ENCODE assay signal across 31 mouse cellular contexts in genomic region chr11:74965516-74965915, GRCm38 (mm10). TPM values are rescaled to one million over a fixed set of nuclear protein-coding genes. Genes with fewer than 3 reads are reported as not detected.
DNase-seq lines count a peak whose midpoint lies in the region; ATAC-seq lines count a peak whose summit lies in the region.
"Had no signal": no experiment of that assay in that cellular context is flagged by ENCODE, and none has a peak within 500 bp of the region (broad histone marks: within the 10 kb centered on the region; RNA-seq: fewer than 3 reads in every experiment).

No protein-coding gene starts in this region.

- H3K27ac ChIP-seq in heart, embryonic 10.5 days: no peak overlapping the region
- H3K27ac ChIP-seq: embryonic facial prominence, embryonic 13.5 days; embryonic facial prominence, embryonic 15.5 days; forebrain, embryonic 10.5 days; forebrain, embryonic 13.5 days; forebrain, embryonic 15.5 days had no signal

- no peaks in the 10 kb centered on the region for H3K4me1 ChIP-seq in heart, embryonic 10.5 days
- H3K4me1 ChIP-seq: embryonic facial prominence, embryonic 13.5 days; embryonic facial prominence, embryonic 15.5 days; forebrain, embryonic 10.5 days; forebrain, embryonic 15.5 days had no signal

- H3K4me3 ChIP-seq in heart, embryonic 10.5 days: no peak overlapping the region
- H3K4me3 ChIP-seq: embryonic facial prominence, embryonic 13.5 days; embryonic facial prominence, embryonic 15.5 days; erythroblast, embryonic 14.5 days; forebrain, embryonic 10.5 days; forebrain, embryonic 13.5 days; forebrain, embryonic 15.5 days had no signal

- peaks cover 6% of the 10 kb centered on the region; the same call in 1 of the 2 replicates for H3K36me3 ChIP-seq in heart, embryonic 10.5 days
- H3K36me3 ChIP-seq: forebrain, embryonic 15.5 days had no signal

- peak; percentile 29 for DNase-seq in heart, adult 11 months
- no peak for DNase-seq in heart, embryonic 10.5 days (ENCODE audit: low spot score)
- peak; percentile 21 for DNase-seq in 3134 (ENCODE audit: extremely low read depth, insufficient read length, low spot score)
- DNase-seq in Muller cell, postnatal 12 days (ENCODE audit: inconsistent ontology term): peak; percentile 77
- DNase-seq in brain, adult 2 months (ENCODE audit: low read depth, low spot score): peak; percentile 14
- DNase-seq in gastrocnemius, postnatal 10 days: no peak
- no peak for DNase-seq in urinary bladder, postnatal 25 days (ENCODE audit: low spot score)
- DNase-seq: adrenal gland, adult 8-10 months; adrenal gland, postnatal 14 days; adrenal gland, postnatal 36 days; B cell, adult 2 months; cerebellum, adult 11 months; cerebellum, adult 18-20 months; cerebellum, adult 8-10 months; cerebellum, adult 9-11 months; cerebellum, postnatal 14 days; cerebellum, postnatal 36 days; embryo, embryonic 11 days; forebrain, postnatal 0 days had no signal

- no peak for ATAC-seq in erythroblast, adult 5-6 weeks (replicated peaks; ENCODE audit: low FRiP score, poor library complexity, severe bottlenecking)
- ATAC-seq: activated CD4-positive, CD25-positive, alpha-beta regulatory T cell, adult 4 months; CD4-positive, CD25-positive, alpha-beta regulatory T cell, adult 4 months; forebrain, embryonic 13.5 days; forebrain, embryonic 15.5 days; forebrain, postnatal 0 days; Patski had no signal

- H3K27me3 ChIP-seq in heart, embryonic 10.5 days (ENCODE audit: insufficient read depth, poor library complexity, severe bottlenecking): no peaks in the 10 kb centered on the region
- H3K27me3 ChIP-seq: CH12.LX; embryonic facial prominence, embryonic 13.5 days; embryonic facial prominence, embryonic 15.5 days; forebrain, embryonic 13.5 days; forebrain, embryonic 15.5 days; Patski had no signal

- no peaks in the 10 kb centered on the region for H3K9me3 ChIP-seq in heart, embryonic 10.5 days
- H3K9me3 ChIP-seq: embryonic facial prominence, embryonic 13.5 days; embryonic facial prominence, embryonic 15.5 days; forebrain, embryonic 10.5 days; forebrain, embryonic 13.5 days; forebrain, embryonic 15.5 days; G1E had no signal

- 89% methylated on average over 3 of the region's 3 CpGs for WGBS in heart, embryonic 10.5 days

RNA-seq across cellular contexts. Expression of gene Srr, which starts 39.8 kb away (rescaled TPM):
- 16.9 and 17.0 TPM in 2 replicates for polyA plus RNA-seq in heart, embryonic 10.5 days (2016; fragmentation: Nextera tagmentation; extraction: Ambion mirVana)
- 10 to 100 TPM; 24.7 to 28.0 TPM for total RNA-seq in gastrocnemius, postnatal 10 days (2021)
- total RNA-seq in erythroblast, adult 5-6 weeks (2015; ENCODE audit: low replicate concordance): 9.4 and 17.6 TPM in 2 replicates
- 5.6 and 7.0 TPM in 2 replicates for total RNA-seq in erythroblast, adult 5-6 weeks (2017; ENCODE audit: low replicate concordance)

RNA-seq across cellular contexts. Expression of gene Smg6, which starts 39.9 kb away (rescaled TPM):
- polyA plus RNA-seq in heart, embryonic 10.5 days (2016; fragmentation: Nextera tagmentation; extraction: Ambion mirVana): 11.8 and 14.0 TPM in 2 replicates
- 10 to 100 TPM; 15.2 to 18.5 TPM for total RNA-seq in gastrocnemius, postnatal 10 days (2021)
- total RNA-seq in erythroblast, adult 5-6 weeks (2015; ENCODE audit: low replicate concordance): 68.8 and 80.9 TPM in 2 replicates
- total RNA-seq in erythroblast, adult 5-6 weeks (2017; ENCODE audit: low replicate concordance): 157 and 187 TPM in 2 replicates

Comparison
In these comparisons a context has a peak if more than half of its experiments do, and no peak if none do; other contexts are left out.
1. DNase-seq: peak in heart, adult 11 months (single experiment), 3134 (single experiment), Muller cell, postnatal 12 days (single experiment) and brain, adult 2 months (single experiment); none in heart, embryonic 10.5 days (single experiment), gastrocnemius, postnatal 10 days (single experiment) and urinary bladder, postnatal 25 days (single experiment).